Mouse (Mus musculus): ENCODE measurements around the gene Cenpe. TPM values are rescaled to one million over a fixed set of nuclear protein-coding genes. Genes with fewer than 3 reads are reported as not detected.
"Not testable (repeated sequence)": the region's sequence is repeated elsewhere in the genome, so short reads cannot be mapped to it uniquely, and the experiment has no call there.

The Cenpe gene
- polyA plus RNA-seq (2015; fragmentation: Nextera tagmentation; extraction: Ambion mirVana): 19.9 and 21.7 TPM in 2 replicates

DNA sequence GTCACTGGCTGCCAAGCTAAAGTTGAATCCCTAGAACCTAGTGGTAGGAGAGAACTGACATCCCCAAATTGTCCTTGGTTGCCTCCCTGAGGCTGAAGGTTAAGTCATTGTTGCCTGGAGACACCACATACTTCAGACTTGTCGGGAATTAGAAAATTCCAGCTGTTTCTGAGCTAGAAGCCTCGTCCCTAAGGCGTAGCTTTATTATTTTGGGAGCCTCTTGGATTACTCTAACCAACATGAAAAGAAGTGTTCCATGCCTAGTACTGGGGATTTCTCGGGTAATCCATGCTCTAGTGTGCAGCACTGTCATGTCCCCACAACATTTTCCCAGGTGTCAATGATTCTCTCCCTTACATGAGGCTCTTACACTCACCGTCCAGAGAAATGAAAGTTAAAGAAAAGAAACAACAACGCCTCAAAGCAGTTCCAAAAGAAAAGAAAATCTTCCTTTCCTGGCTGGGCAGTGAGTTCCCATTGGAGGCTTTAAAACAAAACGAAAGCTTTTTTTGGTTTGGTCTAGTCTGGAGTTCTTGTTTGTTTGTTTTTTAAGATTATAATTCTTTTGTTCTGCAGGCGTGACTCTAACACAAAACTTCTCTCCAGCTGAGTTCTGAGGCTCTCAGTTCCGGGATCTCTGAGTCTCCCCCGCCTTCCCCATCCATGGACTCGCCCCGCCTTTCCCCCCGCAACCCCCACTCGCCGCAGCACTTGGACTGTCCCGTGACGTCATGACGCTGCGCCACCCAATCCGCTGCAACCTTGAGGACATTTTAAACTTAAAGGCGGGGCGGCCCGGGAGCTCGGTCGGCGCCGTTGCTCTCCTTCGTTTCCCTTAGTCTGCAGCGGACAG, at the start of gene Cenpe:
TSS of gene Cenpe (plus strand) at position 733 of the 853 bp plus-strand sequence.
- Histone ChIP-seq H3K9ac (peak within 1 kb of the TSS; percentile 50), H3K4me2 (peak within 1 kb of the TSS; percentile 81), H3K36me3 (peaks cover 9% of the 10 kb centered on the region), H3K4me1 (peaks cover 16% of the 10 kb centered on the region), H3K27ac (peak within 1 kb of the TSS; percentile 69), H3K27me3 (no peaks in the 10 kb centered on the region), H3K4me3 (peak within 1 kb of the TSS; percentile 90), H3K9me3 (no peaks in the 10 kb centered on the region)
- 2% methylated on average over 29 of the region's 29 CpGs for WGBS
- peak; percentile 82 for ATAC-seq (ENCODE audit: insufficient number of reproducible peaks, low FRiP score, low TSS enrichment, low read depth)

DNA sequence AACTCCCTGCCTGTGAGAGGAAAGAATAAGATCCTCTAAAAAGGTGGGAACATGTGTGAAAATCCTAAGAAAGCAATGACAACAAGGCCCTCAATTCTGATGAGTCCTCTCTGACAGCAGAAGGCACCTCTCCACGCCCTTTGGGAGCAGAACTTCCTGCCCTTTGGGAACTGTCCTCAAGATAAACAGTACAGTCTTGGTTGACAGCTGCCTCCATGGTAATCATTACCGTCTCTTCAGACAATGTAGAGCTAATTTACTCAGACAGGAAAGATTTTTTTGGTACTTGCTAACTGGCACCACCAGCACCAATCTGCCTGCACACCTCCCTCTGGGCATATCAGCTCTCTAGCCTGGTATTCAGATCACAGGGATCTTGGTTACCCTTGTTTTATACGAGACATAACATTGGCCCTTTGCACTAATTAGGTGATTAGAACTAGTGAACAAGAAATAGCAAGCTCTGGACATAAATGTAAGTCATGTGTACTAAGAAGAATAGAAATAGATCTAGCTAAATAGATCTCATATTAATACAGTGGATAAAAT, 40.4 kb upstream of the Cenpe start:
- no peak overlapping the region for H3K4me3 ChIP-seq
- no peak overlapping the region for H3K4me2 ChIP-seq
- no peak overlapping the region for H3K9ac ChIP-seq
- no peaks in the 10 kb centered on the region for H3K36me3 ChIP-seq
- WGBS: 42% methylated on average over 3 of the region's 3 CpGs
- no peak overlapping the region for H3K27ac ChIP-seq
- H3K9me3 ChIP-seq: no peaks in the 10 kb centered on the region
- H3K4me1 ChIP-seq: no peaks in the 10 kb centered on the region
- no peak for ATAC-seq (ENCODE audit: insufficient number of reproducible peaks, low FRiP score, low TSS enrichment, low read depth)
- H3K27me3 ChIP-seq: no peaks in the 10 kb centered on the region

DNA sequence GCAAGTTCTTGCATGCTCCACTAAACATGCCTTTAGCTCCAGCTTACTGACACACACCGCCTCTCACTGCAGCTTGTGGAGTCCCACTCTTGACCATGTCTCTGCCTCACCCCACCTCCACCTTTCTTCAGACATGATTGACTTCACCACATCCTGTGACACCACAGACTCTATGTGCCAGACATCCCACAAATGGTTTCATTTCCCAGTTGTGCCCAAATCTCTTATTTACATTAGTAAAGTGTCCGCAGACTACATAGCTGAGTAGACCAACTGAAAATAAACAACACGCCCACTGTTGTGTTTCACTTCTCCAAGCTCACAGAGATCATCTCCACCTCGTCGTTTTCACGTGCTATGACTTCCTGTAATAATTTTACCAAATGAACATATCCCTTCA, 20.5 kb upstream of the Cenpe start:
- Histone ChIP-seq H3K4me3 (no peak overlapping the region), H3K9ac (no peak overlapping the region), H3K4me2 (no peak overlapping the region), H3K27me3 (no peaks in the 10 kb centered on the region), H3K4me1 (no peaks in the 10 kb centered on the region), H3K27ac (no peak overlapping the region), H3K9me3 (no peaks in the 10 kb centered on the region), H3K36me3 (no peaks in the 10 kb centered on the region)
- 71% methylated on average over 6 of the region's 6 CpGs for WGBS
- no peak for ATAC-seq (ENCODE audit: insufficient number of reproducible peaks, low FRiP score, low TSS enrichment, low read depth)

DNA sequence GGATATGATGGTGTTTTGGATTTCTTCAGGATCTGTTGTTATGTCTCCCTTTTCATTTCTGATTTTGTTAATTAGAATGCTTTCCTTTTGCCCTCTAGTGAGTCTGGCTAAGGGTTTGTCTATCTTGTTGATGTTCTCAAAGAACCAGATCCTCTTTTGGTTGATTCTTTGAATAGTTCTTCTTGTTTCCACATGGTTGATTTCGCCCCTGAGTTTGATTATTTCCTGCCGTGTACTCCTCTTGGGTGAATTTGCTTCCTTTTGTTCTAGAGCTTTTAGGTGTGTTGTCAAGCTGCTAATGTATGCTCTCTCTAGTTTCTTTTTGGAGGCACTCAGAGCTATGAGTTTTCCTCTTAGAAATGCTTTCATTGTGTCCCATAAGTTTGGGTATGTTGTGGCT, 14.3 kb upstream of the Cenpe start:
- 89% methylated on average over 2 of the region's 2 CpGs for WGBS
- ATAC-seq (ENCODE audit: insufficient number of reproducible peaks, low FRiP score, low TSS enrichment, low read depth): not testable (repeated sequence)

DNA sequence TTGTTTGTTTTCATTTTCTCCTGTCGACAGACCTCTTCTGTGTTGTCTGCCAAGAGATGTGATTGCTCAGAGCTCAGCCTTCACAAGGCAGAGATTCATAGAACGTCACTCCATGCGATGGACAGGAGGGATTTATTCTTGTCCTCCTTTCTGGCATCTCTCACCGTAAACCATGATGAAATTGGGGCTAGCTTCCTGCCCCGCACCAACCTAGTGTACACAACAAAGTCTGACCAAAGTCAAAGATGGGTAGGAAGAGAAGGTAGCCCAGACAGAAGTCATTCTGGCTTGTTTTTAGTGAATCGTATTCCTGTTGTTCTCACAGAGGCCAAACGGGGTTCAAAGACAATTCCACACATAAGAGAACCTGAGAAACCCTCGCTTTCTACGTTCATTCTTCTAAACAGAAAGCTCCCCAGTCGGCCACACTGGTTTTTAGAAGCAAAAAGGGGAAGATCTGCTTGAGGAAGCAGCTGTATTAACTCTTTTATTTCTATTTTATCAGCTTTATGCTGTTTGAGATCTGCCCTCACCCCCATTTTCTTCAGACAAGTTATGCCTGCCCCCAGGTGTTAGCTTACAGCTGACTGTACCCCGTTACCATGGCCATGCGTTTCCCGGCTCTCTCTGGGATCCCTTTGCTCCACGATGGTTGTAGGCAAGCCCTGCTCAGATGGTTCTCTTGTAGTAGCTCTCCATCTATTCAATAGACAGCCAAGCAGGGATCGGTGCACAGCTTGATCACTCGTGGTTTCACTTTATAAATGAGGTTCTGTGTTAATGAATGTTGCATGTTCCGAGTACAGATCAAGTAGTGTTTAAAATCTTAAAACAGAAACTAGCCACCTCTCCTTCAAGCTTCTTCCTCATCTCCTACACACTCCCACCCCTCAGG, 11.7 kb upstream of the Cenpe start:
- ATAC-seq (ENCODE audit: insufficient number of reproducible peaks, low FRiP score, low TSS enrichment, low read depth): no peak
- Histone ChIP-seq H3K27me3 (no peaks in the 10 kb centered on the region), H3K9ac (no peak overlapping the region), H3K4me3 (no peak overlapping the region), H3K4me2 (no peak overlapping the region), H3K9me3 (no peaks in the 10 kb centered on the region), H3K4me1 (no peaks in the 10 kb centered on the region), H3K27ac (no peak overlapping the region), H3K36me3 (no peaks in the 10 kb centered on the region)
- 74% methylated on average over 17 of the region's 17 CpGs for WGBS

More for the DNA sequence above, 14.3 kb upstream of the Cenpe start:
- H3K27ac ChIP-seq, H3K9me3 ChIP-seq, H3K27me3 ChIP-seq, H3K36me3 ChIP-seq, H3K4me3 ChIP-seq, H3K4me2 ChIP-seq, H3K4me1 ChIP-seq, H3K9ac ChIP-seq: not testable (repeated sequence)

DNA sequence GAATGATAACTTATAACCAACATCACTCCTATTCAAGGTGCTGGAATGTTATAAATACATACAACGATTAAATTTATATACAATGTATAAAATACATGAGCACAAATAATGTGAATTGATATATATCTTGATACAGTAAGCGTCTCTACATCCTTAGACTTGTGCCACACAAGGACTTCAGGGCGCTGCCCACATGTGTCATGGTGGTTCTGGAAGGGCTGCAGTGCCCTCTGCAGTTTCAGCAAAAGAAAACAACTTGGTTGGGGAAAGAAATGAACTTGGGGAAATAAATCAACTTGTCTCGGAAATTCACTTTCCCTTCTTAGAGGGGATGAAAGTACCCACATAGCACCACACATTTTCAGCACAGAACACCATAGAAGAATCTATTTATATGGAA, 5.7 kb upstream of the Cenpe start:
- Histone ChIP-seq H3K4me1 (0 out of 2 replicates have a peak, but pooled peaks cover under 1% of the 10 kb centered on the region), H3K27me3 (no peaks in the 10 kb centered on the region), H3K4me2 (no peak overlapping the region), H3K9ac (no peak overlapping the region), H3K4me3 (no peak overlapping the region), H3K9me3 (no peaks in the 10 kb centered on the region), H3K36me3 (no peaks in the 10 kb centered on the region), H3K27ac (no peak overlapping the region)
- WGBS: 34% methylated on average over 4 of the region's 4 CpGs
- no peak for ATAC-seq (ENCODE audit: insufficient number of reproducible peaks, low FRiP score, low TSS enrichment, low read depth)

DNA sequence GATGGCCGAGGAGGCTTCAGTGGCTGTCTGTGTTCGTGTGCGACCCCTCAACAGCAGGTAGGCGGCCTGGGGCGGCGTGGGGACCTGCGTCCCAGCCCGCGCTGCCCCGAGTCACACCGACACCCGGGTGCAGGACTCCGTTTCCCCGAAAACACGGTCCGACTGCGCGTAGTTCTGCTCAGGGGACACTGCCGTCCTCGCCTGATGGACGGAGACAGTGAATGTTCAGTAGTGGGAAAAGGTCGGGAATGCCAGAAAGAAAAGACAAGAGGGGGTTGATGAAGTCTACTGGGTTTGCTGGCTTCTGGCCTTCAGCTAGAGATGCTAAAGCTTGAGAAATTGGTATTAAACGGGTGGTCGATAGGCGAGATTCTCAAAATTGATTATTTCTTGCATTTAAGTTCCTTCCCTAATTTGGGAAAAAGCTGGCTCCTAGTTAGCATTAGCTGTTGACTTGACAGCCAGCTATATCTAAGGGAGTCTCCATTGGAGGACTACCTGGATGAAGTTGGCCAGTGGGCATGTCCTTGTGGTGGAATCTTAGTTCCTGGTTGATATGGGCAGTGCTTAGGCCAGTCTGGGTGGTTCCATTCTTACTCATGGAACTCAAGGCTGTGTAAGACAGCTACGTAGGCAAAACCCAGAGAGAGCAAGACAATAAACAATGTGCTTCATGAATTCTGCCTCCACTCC, 467 bp downstream of the Cenpe start:
- Histone ChIP-seq H3K36me3 (peaks cover 14% of the 10 kb centered on the region), H3K4me1 (peaks cover 16% of the 10 kb centered on the region), H3K9ac (peak overlapping the region; percentile 50; the same call in 1 of the 2 replicates), H3K27me3 (no peaks in the 10 kb centered on the region), H3K4me3 (peak overlapping the region; percentile 90), H3K27ac (peak overlapping the region; percentile 54; the same call in 1 of the 2 replicates), H3K9me3 (no peaks in the 10 kb centered on the region), H3K4me2 (peak overlapping the region; percentile 81)
- under 1% methylated on average over 26 of the region's 26 CpGs for WGBS
- no peak for ATAC-seq (ENCODE audit: insufficient number of reproducible peaks, low FRiP score, low TSS enrichment, low read depth)

DNA sequence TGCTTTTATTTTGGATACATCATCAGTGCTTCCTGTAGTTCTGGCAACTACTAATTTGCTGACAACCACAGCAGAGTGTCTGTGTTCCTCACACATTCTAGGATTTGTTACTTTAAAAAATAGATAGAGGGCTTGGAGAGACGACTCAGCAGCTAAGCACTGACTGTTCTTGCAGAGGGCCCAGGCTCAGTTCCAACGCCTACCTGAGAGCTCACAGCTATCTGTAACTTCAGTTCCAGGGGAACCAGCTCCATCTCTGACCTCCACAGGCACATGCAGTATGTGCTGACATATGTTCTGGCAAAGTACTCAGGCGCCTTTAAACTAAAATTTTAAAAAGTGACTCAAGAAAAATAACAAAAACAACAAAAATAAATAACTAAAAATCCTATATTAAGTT, 19.7 kb downstream of the Cenpe start:
- no peak overlapping the region for H3K4me2 ChIP-seq
- no peak overlapping the region for H3K9ac ChIP-seq
- no peaks in the 10 kb centered on the region for H3K27me3 ChIP-seq
- no peaks in the 10 kb centered on the region for H3K9me3 ChIP-seq
- no peak overlapping the region for H3K4me3 ChIP-seq
- no peak for ATAC-seq (ENCODE audit: insufficient number of reproducible peaks, low FRiP score, low TSS enrichment, low read depth)
- no peak overlapping the region for H3K27ac ChIP-seq
- peaks cover 56% of the 10 kb centered on the region for H3K36me3 ChIP-seq
- H3K4me1 ChIP-seq: no peaks in the 10 kb centered on the region
- 83% methylated on average over 3 of the region's 3 CpGs for WGBS

DNA sequence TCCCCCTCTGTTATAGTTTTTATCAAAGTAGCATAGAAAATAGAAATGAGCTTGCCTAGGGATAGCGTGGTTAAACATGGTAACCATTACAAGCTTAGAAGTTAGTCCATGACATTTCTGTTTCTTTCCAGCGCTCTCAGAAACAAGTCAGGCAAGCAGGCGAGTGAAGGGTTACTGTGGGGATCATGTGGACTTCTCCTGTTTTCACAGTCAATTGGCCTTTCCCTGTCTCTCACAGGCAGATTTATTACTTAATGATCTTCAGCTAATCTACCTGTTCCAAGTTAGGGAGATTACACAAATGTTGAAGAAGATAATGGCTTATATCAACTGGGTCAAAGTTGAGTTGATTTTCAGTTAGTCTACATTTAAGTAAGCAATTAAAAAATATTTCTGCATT, 20.1 kb downstream of the Cenpe start:
- Histone ChIP-seq H3K36me3 (peaks cover 60% of the 10 kb centered on the region), H3K4me3 (no peak overlapping the region), H3K4me2 (no peak overlapping the region), H3K27me3 (no peaks in the 10 kb centered on the region), H3K9me3 (no peaks in the 10 kb centered on the region), H3K4me1 (no peaks in the 10 kb centered on the region), H3K9ac (no peak overlapping the region), H3K27ac (no peak overlapping the region)
- 95% methylated on average over 3 of the region's 3 CpGs for WGBS
- no peak for ATAC-seq (ENCODE audit: insufficient number of reproducible peaks, low FRiP score, low TSS enrichment, low read depth)

DNA sequence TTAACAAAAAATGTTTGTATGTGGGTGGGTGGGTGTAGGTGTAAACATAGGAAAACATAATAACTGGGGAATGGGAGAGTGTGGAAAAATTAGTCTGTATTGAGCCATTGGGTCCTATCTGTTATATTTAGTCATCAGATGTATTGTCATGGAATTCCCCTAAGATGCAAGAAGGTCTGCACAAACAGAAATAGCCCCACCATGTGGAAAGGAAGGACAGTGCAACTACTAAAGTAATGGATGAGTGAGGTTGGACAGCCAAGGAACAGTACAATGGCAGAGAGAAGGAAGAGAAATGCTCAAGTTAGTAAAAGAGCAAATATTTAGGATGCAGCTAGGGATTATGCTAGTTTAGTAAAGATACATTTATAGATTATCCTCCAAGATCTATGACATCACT, 33.4 kb downstream of the Cenpe start:
- Histone ChIP-seq H3K27me3 (no peaks in the 10 kb centered on the region), H3K9me3 (no peaks in the 10 kb centered on the region), H3K4me2 (no peak overlapping the region), H3K27ac (no peak overlapping the region), H3K9ac (no peak overlapping the region), H3K4me1 (no peaks in the 10 kb centered on the region), H3K4me3 (no peak overlapping the region), H3K36me3 (peaks cover 70% of the 10 kb centered on the region)
- ATAC-seq (ENCODE audit: insufficient number of reproducible peaks, low FRiP score, low TSS enrichment, low read depth): no peak

DNA sequence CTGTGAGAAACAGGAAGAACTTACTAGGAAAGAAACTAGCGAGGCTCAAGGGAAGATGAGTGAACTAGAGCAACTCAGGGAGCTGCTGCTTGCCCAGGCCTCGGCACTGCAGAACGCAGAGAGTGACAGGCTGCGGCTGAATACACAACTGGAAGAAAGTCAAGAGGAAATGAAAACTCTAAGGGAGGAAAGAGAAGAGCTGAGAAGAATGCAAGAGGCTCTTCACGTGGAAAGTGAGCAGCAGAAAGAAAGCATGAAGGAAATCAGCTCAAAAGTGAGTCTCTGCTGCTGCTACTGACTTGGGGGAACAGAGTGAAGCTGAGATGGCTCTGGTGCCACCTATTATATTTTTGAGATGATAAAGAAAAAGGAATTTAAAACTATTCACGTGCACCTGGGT, 34.5 kb downstream of the Cenpe start:
- Histone ChIP-seq H3K9ac (no peak overlapping the region), H3K9me3 (no peaks in the 10 kb centered on the region), H3K36me3 (peaks cover 69% of the 10 kb centered on the region), H3K27me3 (no peaks in the 10 kb centered on the region), H3K27ac (no peak overlapping the region), H3K4me3 (no peak overlapping the region), H3K4me1 (no peaks in the 10 kb centered on the region), H3K4me2 (no peak overlapping the region)
- ATAC-seq (ENCODE audit: insufficient number of reproducible peaks, low FRiP score, low TSS enrichment, low read depth): no peak
- WGBS: 95% methylated on average over 6 of the region's 6 CpGs
